Mouse (Mus musculus) R1 (cell line): ENCODE measurements around the gene Dtnb.

Experiments used
- DNase-seq: peaks from one replicate; pipeline ENCODE4 v3.0.0-alpha.2; 2018; ENCODE audit warnings: low read depth, low spot score

The Dtnb gene

GRCm38 (mm10) chr12:3571787-3572580 lies at the start of gene Dtnb:
Gene Dtnb, plus strand, starts transcription at chr12:3572381.
- DNase-seq, result peak; percentile 67

DNA sequence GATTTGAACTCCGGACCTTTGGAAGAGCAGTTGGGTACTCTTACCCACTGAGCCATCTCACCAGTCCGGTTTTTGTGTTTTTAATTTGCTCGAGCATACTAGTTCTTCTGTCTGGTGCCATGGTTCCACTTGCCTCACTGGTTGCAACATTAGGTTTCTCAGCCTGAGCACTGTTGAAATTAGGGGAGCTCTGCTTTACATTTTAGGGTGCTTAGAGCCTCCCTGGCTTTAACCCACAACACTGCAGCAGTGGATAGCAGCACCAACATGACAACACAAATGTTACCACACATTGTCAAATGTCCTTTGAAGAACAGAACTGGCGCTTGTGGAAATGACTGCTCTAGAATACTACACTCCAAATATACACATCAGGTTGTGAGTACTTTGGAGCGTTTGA lies 46.6 kb upstream of the Dtnb start:
- DNase-seq, result no peak

DNA sequence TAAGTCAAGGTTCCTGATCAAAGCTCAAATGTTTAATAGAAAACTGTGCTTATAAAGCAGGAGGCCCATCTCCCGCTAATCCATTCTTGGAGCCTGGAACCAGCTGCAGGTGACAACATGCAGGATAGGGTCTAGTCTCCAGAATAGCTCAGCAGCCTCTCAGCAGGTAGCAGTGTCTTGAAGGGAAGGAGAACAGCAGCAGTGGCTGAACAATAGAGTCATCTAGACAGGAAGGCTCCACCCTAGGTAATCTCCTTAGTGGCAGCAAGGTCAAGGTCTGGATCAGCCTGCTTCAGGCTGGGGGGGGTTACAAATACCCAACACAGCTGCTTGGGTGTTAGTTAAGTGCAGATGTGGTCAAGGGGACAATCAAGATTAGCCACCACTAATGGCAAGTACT lies 36.7 kb upstream of the Dtnb start:
- DNase-seq, result peak; percentile 85

DNA sequence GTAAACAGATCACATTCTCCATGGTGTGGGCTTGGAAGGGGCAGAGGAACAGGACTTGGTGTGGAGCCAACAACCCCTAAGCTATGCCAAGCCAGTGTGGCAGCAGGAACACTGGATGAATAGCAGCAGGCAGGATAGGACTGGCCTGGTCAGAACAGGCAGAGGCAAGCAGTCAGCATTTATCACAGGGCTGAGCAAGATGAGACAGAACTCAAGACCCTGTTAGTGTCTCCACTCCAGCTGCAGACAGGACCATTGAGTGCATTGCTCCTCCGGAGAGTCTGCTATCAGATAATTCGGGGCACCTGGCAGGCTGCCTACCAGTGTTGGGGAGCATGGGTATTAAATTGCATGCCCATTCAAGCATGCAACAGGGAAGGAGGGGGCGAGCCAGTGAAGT lies 34.6 kb upstream of the Dtnb start:
- DNase-seq, result no peak

- no peak for DNase-seq
Measured at GRCm38 (mm10) chr12:3538036-3538435, 34.1 kb upstream of the Dtnb start.

GRCm38 (mm10) chr12:3539605-3540004 lies 32.6 kb upstream of the Dtnb start:
- DNase-seq, result no peak

- DNase-seq, result no peak
Measured at GRCm38 (mm10) chr12:3540871-3541270, 31.3 kb upstream of the Dtnb start.

DNA sequence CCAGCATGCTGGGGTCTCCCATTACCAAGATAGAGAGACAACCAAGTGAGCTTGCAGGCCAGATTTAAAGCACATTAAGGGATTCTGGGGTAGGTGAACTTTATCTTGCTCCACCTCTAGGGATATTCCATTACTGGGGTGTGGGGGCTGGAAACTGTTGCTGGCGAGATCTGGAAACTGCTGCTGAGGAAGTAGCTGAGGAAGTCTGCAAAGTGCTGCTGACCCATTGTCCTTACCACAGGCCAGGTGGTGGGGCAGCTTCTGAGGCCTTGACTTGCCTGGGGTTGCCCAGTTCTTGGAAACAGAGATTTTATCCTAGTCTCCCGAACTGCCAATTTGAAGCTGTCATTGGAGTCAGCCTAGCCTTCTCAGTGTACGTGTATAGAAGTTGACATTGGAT lies 26.7 kb upstream of the Dtnb start:
- DNase-seq, result no peak

- no peak for DNase-seq
Measured at GRCm38 (mm10) chr12:3546121-3546658, 26.0 kb upstream of the Dtnb start.

GRCm38 (mm10) chr12:3546781-3547180 lies 25.4 kb upstream of the Dtnb start:
- no peak for DNase-seq

DNA sequence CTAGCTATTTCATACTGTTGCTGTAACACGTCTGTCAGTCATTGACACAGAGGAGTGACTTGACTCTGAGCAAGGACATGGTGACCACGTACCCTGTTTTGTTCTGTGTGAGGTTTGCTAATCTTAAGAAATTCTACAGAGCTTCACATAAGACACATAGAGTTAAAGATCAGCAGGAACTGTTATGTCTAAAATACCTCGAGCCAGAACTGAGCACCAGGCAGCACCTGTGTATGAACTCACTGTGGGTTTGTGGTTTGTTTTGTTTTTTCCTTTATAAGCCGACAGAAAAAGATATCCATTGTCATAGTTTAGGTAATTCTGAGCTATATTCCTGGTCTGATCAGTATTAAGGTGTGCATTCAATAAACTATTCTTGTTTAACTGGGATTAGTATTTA lies 24.7 kb upstream of the Dtnb start:
- DNase-seq, result no peak

DNA sequence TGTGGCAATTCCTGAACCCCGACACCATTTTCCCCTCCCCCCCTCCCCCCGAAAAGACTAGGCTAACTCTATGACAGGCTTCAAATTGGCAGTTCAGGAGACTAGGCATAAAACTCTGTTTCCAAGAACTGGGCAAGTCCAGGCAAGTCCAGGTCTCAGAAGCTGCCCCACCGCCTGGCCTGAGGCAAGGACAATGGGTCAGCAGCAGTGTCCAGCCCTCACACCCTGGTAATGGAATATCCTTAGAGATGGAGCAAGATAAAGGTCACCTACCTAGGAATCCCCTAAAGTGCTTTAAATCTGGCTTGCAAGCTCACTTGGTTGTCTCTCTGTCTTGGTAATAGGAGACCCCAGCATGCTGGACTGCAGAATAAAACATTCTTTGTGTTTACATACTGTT lies 24.3 kb upstream of the Dtnb start:
- no peak for DNase-seq

DNA sequence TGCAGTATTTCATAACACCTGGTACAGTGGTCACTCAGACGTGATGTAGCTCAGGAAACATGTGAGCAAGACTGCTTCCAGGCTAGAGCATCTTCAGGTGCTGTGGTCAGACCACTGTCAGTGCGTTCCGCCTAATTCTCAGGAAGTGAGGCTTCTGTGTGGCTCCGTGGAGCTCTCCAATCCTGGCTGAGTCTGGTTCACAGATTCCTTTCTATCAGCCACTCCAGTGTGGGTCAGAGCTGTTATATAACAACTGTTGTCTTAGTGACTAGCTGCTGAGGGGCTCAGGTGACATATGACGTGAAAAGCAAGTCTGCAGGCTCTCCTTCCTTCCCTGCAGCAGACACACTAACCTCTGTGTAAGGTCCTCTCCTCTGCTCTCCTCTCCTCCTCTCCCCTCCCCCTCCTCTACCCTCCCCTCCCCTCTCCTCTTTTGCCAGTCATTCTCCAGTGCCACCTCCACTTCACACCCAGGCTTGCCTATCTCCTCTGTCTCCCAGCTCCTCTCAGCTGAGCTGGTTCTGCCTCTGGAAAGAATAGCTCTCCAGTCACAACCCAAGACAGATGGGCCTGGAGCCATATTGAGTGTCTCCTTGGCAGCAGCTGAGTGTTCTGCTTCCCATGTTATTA lies 23.5 kb upstream of the Dtnb start:
- no peak for DNase-seq

DNA sequence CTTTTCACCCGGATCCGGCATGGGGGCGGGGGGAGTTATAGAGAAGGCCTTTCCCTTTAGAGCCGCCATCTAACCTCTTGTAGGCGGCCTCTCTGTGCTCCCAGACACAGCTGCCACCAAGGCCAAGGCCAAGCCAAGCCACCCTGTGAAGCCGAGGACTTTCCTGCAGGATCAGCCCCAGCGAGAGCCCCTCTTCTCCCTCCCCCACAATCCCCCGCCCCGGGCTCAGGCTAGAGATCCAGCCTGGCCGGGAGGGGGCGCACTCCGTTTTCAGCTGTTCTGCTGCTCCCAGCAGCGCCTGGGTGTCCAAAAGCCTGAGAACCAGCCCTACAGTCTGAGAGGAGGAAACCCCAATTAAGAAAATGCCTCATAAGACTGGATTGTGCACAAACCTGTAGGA lies 21.9 kb upstream of the Dtnb start:
- DNase-seq, result peak; percentile 88

GRCm38 (mm10) chr12:3557414-3558319 lies 14.5 kb upstream of the Dtnb start:
- DNase-seq, result no peak

- DNase-seq, result peak; percentile 86
Measured at GRCm38 (mm10) chr12:3560596-3560995, 11.6 kb upstream of the Dtnb start.

DNA sequence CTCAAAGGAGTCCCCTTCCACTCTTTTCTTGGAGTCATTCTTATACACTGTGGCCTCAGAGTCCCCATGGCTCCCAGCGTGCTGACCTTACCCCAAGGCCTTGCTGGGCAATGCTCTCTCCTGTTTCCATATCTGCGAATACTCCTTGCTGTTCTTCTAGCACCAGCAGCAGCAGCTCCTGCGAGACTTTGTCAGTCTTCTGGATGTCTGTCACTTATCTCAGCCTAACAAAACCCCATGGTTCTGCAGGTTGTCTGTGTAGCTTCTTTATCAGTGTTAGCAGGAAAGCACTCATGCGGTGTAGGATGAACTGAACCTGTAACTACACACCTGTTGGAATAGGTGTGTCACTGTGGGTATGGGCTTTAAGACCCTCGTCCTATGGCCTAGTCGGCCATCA lies 11.1 kb upstream of the Dtnb start:
- DNase-seq, result no peak

DNA sequence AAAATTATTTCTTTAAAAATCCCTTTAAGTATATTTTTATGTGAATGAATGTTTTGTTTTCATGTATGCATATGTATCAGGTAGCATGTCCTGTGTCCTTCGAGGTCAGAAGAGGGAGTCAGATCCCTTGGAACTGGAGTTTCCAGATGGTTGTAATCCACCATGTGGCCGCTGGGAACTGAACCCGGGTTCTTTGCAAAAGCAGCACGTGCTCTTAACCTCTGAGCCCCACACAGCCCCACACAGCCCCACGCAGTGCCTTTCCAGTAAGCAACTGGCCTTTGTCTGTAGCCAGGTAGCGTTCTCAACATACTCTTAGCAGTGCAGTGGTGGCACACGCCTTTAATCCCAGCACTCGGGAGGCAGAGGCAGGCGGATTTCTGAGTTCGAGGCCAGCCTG lies 9.4 kb upstream of the Dtnb start:
- DNase-seq, result peak; percentile 58

DNA sequence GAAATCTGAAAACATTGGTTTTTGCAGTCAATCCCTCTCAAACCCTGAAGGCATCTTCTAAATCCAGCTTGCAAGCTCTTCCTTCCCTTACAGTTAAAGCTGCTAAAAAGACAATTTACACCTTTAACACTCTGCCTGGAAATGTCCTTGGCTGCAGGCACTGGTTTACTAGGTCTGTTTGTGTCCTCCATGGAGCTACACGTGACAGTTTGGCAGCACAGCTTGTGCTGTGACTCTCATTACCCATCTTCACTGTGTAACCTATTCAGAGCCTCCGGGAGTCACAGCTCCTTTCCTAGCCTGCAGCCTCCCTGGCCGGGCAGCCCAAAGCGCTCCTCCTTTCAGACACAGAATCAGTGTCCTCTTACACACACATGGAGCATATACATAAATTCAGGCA lies 8.5 kb upstream of the Dtnb start:
- DNase-seq, result no peak

- DNase-seq, result no peak
Measured at GRCm38 (mm10) chr12:3568461-3568991, 3.7 kb upstream of the Dtnb start.

GRCm38 (mm10) chr12:3570711-3571400 lies 1.3 kb upstream of the Dtnb start:
- no peak for DNase-seq
